Comparison of ENCODE assay signal across 19 mouse cellular contexts in genomic region chr10:90599726-90600531, GRCm38 (mm10).
A peak's percentile ranks its signal among the peaks of the same experiment; 100 is the strongest.
DNase-seq lines count a peak whose midpoint lies in the region; ATAC-seq lines count a peak whose summit lies in the region.
"Had no signal": no experiment of that assay in that cellular context is flagged by ENCODE, and none has a peak within 500 bp of the region (broad histone marks: within the 10 kb centered on the region; RNA-seq: fewer than 3 reads in every experiment).

No protein-coding gene starts in this region.

- DNase-seq in gastrocnemius, postnatal 10 days, result peak; percentile 7
- no peak for DNase-seq in gastrocnemius, postnatal 25 days
- peak; percentile 92 for DNase-seq in Muller cell, postnatal 12 days (ENCODE audit: inconsistent ontology term)
- DNase-seq in cerebellum, adult 11 months, result peak; percentile 84
- DNase-seq in cerebellum, postnatal 14 days, result peak; percentile 81 to 90
- DNase-seq in thymus, postnatal 4 days, result no peak
- no peak for DNase-seq in frontal cortex, adult 2 months (ENCODE audit: extremely low spot score in 1 of 2, low spot score in 1 of 2)
- DNase-seq: adrenal gland, postnatal 25 days; B cell, adult 2 months; gastrocnemius, postnatal 36 days; heart, postnatal 10 days; liver, embryonic 13.5 days; right cerebral cortex, postnatal 25 days; thymus, postnatal 14 days had no signal

- ATAC-seq in megakaryocyte-erythroid progenitor cell, adult 5-6 weeks (replicated peaks; ENCODE audit: low FRiP score, low TSS enrichment, poor library complexity, severe bottlenecking), result no peak
- ATAC-seq: activated CD4-positive, CD25-positive, alpha-beta regulatory T cell, adult 4 months; forebrain, embryonic 15.5 days; intestine, postnatal 0 days; midbrain, embryonic 15.5 days had no signal

Comparison
In these comparisons a context has a peak if more than half of its experiments do, and no peak if none do; other contexts are left out.
1. DNase-seq: peak in gastrocnemius, postnatal 10 days (single experiment), Muller cell, postnatal 12 days (single experiment), cerebellum, adult 11 months (single experiment) and cerebellum, postnatal 14 days (2 of 2); none in gastrocnemius, postnatal 25 days (single experiment), thymus, postnatal 4 days (single experiment) and frontal cortex, adult 2 months (0 of 2).